25 mouse cellular contexts compared by ENCODE assay signal in genomic region chr15:87091048-87091777, GRCm38 (mm10).
A peak's percentile ranks its signal among the peaks of the same experiment; 100 is the strongest.
DNase-seq lines count a peak whose midpoint lies in the region; ATAC-seq and TF ChIP-seq lines count a peak whose summit lies in the region.
"Had no signal": no experiment of that assay in that cellular context is flagged by ENCODE, and none has a peak within 500 bp of the region (broad histone marks: within the 10 kb centered on the region; RNA-seq: fewer than 3 reads in every experiment).

No protein-coding gene starts in this region.

- H3K9ac ChIP-seq in midbrain, postnatal 0 days (replicated peaks; ENCODE audit: low read length, poor library complexity, severe bottlenecking), result no peak overlapping the region
- H3K9ac ChIP-seq in lung, embryonic 15.5 days, result no peak overlapping the region
- H3K9ac ChIP-seq: forebrain, postnatal 0 days; heart, embryonic 12.5 days; heart, embryonic 15.5 days; hindbrain, embryonic 15.5 days had no signal

- no peak overlapping the region for H3K4me2 ChIP-seq in midbrain, postnatal 0 days (ENCODE audit: low read depth, low read length, poor library complexity, severe bottlenecking)
- H3K4me2 ChIP-seq in lung, embryonic 15.5 days, result peak overlapping the region; percentile 20; the same call in 1 of the 2 replicates
- H3K4me2 ChIP-seq: heart, embryonic 12.5 days; heart, embryonic 15.5 days; hindbrain, embryonic 15.5 days had no signal

- ATAC-seq in midbrain, postnatal 0 days (ENCODE audit: low FRiP score), result no peak
- peak; percentile 55; the same call in 1 of the 2 replicates for ATAC-seq in lung, embryonic 15.5 days (ENCODE audit: borderline replicate concordance, extremely low read depth, low FRiP score, low TSS enrichment)
- ATAC-seq: activated CD4-positive, CD25-positive, alpha-beta regulatory T cell, adult 4 months; forebrain, embryonic 14.5 days; forebrain, postnatal 0 days had no signal

- no peak for DNase-seq in midbrain, embryonic 10.5 days (ENCODE audit: low spot score)
- no peak for DNase-seq in midbrain, postnatal 0 days (ENCODE audit: low spot score)
- peak; percentile 4 for DNase-seq in lung, postnatal 10 days
- peak; percentile 9 to 28 for DNase-seq in lung, postnatal 4 days
- no peak for DNase-seq in right cerebral cortex, postnatal 4 days
- DNase-seq in cerebellum, adult 8-10 months, result no peak
- DNase-seq in heart, adult 8-10 months (ENCODE audit: low spot score), result no peak
- DNase-seq: adrenal gland, adult 8-10 months; adrenal gland, postnatal 25 days; cerebellum, adult 11-12 months; cerebellum, adult 9-10 months; cerebellum, postnatal 14 days; forebrain, postnatal 0 days; gastrocnemius, adult 2 months; gastrocnemius, postnatal 14 days; heart, adult 11 months; heart, postnatal 10 days; heart, postnatal 36 days had no signal

- no peaks in the 10 kb centered on the region for H3K27me3 ChIP-seq in midbrain, embryonic 10.5 days (ENCODE audit: low read depth, poor library complexity, severe bottlenecking)
- H3K27me3 ChIP-seq in midbrain, postnatal 0 days (ENCODE audit: insufficient read depth, low read length), result no peaks in the 10 kb centered on the region
- H3K27me3 ChIP-seq in lung, embryonic 15.5 days, result no peaks in the 10 kb centered on the region
- H3K27me3 ChIP-seq: heart, embryonic 12.5 days; heart, embryonic 15.5 days; hindbrain, embryonic 15.5 days had no signal

- H3K9me3 ChIP-seq in midbrain, embryonic 10.5 days (replicated peaks), result no peaks in the 10 kb centered on the region
- no peaks in the 10 kb centered on the region for H3K9me3 ChIP-seq in midbrain, postnatal 0 days (ENCODE audit: low read length)
- H3K9me3 ChIP-seq in lung, embryonic 15.5 days, result no peaks in the 10 kb centered on the region
- H3K9me3 ChIP-seq: forebrain, embryonic 10.5 days; heart, embryonic 12.5 days; heart, embryonic 15.5 days; hindbrain, embryonic 15.5 days had no signal

- peak overlapping the region; percentile 61 for H3K27ac ChIP-seq in midbrain, embryonic 10.5 days (replicated peaks)
- H3K27ac ChIP-seq in midbrain, postnatal 0 days (ENCODE audit: low read depth, low read length), result no peak overlapping the region
- peak overlapping the region; percentile 57 for H3K27ac ChIP-seq in lung, embryonic 15.5 days
- H3K27ac ChIP-seq: gastrocnemius, adult 2 months; heart, embryonic 15.5 days; hindbrain, embryonic 15.5 days had no signal

- H3K4me1 ChIP-seq in midbrain, embryonic 10.5 days, result peaks cover 26% of the 10 kb centered on the region
- no peaks in the 10 kb centered on the region for H3K4me1 ChIP-seq in midbrain, postnatal 0 days (ENCODE audit: insufficient read depth, low read length)
- H3K4me1 ChIP-seq in lung, embryonic 15.5 days, result no peaks in the 10 kb centered on the region; the same call in 1 of the 2 replicates
- H3K4me1 ChIP-seq: heart, embryonic 12.5 days; heart, embryonic 15.5 days; hindbrain, embryonic 15.5 days had no signal

- H3K36me3 ChIP-seq in midbrain, embryonic 10.5 days, result no peaks in the 10 kb centered on the region
- no peaks in the 10 kb centered on the region for H3K36me3 ChIP-seq in midbrain, postnatal 0 days (ENCODE audit: insufficient read depth, low read length)
- H3K36me3 ChIP-seq in lung, embryonic 15.5 days, result no peaks in the 10 kb centered on the region
- H3K36me3 ChIP-seq: forebrain, embryonic 10.5 days; heart, embryonic 12.5 days; heart, embryonic 15.5 days; hindbrain, embryonic 15.5 days had no signal

- TF ChIP-seq CTCF in midbrain, postnatal 0 days (IDR thresholded peaks at IDR 0.05), result no peak

- H3K4me3 ChIP-seq in midbrain, embryonic 10.5 days, result no peak overlapping the region
- H3K4me3 ChIP-seq in midbrain, postnatal 0 days (ENCODE audit: low read depth, low read length), result no peak overlapping the region
- no peak overlapping the region for H3K4me3 ChIP-seq in lung, embryonic 15.5 days
- H3K4me3 ChIP-seq: forebrain, embryonic 10.5 days; gastrocnemius, adult 2 months; heart, embryonic 12.5 days; heart, embryonic 15.5 days; hindbrain, embryonic 15.5 days had no signal

- WGBS in midbrain, embryonic 10.5 days, result 64% methylated on average over 7 of the region's 7 CpGs
- WGBS in midbrain, postnatal 0 days, result 66% methylated on average over 7 of the region's 7 CpGs
- 30% methylated on average over 7 of the region's 7 CpGs for WGBS in lung, embryonic 15.5 days

Comparison
In these comparisons a context has a peak if more than half of its experiments do, and no peak if none do; other contexts are left out.
1. DNase-seq: peak in lung, postnatal 10 days (single experiment) and lung, postnatal 4 days (2 of 2); none in midbrain, embryonic 10.5 days (single experiment), midbrain, postnatal 0 days (single experiment), right cerebral cortex, postnatal 4 days (single experiment), cerebellum, adult 8-10 months (single experiment) and heart, adult 8-10 months (single experiment).